Mouse (Mus musculus): Measurements from ENCODE around the gene Shank2.

Gene Shank2

DNA sequence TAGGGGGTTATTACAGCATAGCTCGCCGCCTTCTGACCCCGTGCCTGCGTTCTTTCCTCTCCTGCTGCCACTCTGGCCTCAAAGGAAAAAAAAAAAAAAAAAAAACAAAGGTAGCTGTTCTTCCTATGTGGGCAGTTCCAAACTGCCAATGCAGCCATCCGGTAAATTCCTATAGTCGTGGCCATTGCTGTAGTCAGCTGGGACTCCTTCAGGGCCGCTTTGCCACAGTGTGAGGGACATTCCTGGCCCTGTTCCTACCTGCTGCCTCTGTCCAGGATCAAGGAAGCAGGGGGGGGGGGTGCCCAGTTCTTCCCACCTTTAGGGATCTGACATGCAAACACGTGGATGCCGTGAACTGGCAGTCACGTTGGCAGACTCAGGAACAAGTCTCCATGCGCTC is 29.1 kb downstream of the Shank2 start:
- no peak for DNase-seq (ENCODE audit: low read depth, low spot score)

DNA sequence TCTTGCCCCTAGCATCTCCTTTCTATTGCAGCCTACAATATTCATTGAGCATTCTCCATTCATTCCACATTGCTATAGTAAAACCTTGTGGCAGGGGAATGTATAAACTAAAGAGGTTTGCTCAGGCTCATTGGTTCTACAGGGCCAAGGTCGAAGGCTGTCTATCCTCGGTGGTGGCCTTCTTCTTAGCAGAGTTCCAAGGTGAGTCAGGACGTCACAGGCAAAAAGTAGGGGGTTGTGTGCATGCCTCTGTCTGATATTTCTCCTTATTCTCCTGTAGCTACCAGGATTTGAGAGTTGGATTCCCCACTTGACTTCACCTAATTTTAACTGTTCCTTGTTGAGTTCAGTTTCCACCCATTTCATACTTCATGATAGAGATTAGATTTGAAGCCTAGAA is 29.9 kb downstream of the Shank2 start:
- no peak for DNase-seq (ENCODE audit: low read depth, low spot score)

DNA sequence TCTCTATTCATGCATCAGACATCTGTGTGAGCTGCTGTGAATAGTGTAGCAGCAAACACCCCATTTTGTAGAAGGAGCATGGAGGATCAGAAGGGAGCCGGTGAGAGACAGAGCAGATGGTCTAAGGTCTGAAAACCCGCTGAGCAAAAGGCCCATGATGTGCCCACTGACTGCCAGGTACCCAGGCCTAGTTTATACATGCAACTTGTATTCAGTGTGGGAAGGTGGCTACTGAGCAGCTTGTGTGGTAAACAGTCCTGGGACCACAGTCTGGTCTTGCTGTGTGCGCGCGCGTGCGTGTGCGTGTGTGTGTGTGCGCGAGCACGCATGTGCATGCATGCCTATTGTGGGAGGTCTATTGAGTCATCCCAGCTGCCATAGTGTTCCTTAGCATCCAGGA is 35.8 kb downstream of the Shank2 start:
- DNase-seq (ENCODE audit: low read depth, low spot score) = no peak

DNA sequence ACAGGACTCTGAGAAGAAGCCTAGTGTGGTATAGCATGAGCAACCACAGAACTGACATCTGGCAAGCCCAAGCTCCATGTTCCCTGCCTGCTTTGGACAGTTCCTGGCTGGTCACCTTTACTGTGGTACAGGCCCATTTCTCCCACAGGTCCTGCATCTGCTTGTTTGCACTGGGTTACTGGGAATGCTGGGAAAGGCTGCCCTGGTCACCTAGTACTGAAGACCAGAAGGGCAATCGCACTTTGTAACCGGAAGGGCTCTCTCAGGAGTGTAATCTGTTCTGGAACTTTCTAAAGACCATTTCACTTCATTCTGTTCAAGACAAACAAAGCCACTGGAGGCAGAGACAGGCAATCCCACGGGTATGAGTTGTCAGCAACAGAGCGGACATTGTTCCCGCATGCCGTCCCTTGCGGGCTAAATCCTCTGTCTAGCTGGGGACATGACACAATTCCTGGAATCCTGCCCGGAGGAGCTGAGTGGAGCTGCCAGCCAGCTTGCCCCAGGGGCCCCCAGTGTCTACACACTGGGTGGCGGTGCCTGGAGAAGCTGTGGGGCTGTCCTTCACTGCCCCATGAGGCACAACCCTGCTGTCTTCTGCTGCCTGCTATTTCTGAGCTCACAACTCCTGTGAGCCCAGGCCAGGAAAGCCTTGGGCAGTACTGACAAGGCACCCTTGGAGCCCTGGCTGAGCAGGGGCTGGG is 36.4 kb downstream of the Shank2 start:
- DNase-seq (ENCODE audit: low read depth, low spot score) = no peak

DNA sequence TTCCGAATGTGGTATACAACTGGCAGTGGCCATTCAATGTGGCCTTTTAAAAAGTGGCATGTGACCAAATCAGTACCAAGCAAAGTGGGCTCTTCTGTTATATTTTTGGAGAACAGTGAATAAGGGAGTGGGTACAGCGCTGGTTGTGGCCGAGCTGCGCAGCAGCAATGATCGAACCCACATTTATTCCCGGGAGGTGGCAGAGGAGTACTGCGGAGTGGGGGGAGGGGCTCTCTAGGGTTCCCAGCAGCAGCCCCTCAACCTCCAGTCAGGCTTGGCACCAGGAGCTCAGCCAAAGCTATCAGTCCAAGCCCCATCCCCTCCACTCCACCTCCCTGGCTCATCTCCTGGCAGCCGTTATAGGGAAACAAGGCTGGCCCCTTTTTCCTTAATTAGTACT is 37.0 kb downstream of the Shank2 start:
- no peak for DNase-seq (ENCODE audit: low read depth, low spot score)

DNA sequence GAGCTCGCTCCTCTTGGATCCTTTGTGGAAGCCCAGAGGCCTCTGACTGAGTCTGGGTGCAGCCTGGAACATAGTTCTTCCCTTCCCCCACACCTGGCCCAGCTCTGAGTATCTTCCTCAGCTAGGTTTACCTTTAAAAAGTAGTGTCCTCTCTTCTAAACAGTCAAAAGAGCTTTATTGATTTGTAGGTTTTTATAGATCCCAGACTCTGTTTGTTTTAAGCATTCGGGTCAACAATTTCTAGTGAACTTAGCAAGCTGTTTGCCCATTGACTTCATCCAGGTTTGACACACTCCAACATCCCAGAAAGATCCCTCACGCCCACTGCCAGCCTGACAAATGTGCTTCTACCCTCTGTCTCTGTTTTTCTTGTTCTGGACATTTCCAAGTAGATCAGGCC is 38.6 kb downstream of the Shank2 start:
- DNase-seq (ENCODE audit: low read depth, low spot score) = no peak

DNA sequence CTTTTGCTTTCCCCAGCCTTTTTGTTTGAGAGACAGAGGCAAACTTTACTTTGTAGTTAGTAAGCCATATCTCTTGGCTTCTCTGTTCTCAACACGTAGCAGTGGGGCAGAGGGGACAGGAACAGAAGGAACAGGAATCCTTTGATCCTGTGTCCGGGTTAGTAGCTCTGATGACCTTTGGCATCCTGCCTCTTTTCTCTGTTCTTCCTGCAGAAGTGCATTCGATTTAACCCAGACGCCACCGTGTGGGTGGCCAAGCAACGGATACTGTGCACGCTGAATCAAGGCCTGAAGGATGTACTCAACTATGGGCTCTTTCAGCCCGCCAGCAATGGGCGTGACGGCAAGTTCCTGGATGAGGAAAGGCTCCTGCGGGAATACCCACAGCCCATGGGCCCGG is 50.3 kb downstream of the Shank2 start:
- no peak for DNase-seq (ENCODE audit: low read depth, low spot score)

DNA sequence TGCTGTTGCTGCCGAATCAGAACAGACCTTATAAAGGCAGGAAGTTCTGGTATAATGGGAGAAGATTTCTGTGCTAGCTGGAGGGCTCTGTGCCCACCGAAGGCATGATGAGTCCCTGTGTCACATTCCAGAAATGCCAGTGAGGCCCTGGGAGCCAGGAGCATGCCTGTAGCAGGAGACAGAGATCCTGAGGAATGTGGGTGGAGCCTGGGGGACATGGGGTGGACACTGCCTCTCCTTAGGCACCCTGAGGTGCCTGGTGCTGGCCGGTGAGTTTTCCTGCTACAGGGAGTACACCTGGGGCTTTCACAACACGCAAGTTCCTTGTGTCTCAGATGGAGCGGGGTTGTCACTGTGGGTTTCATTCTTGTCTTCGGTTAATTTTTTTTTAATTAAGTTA is 53.5 kb downstream of the Shank2 start:
- no peak for DNase-seq (ENCODE audit: low read depth, low spot score)

DNA sequence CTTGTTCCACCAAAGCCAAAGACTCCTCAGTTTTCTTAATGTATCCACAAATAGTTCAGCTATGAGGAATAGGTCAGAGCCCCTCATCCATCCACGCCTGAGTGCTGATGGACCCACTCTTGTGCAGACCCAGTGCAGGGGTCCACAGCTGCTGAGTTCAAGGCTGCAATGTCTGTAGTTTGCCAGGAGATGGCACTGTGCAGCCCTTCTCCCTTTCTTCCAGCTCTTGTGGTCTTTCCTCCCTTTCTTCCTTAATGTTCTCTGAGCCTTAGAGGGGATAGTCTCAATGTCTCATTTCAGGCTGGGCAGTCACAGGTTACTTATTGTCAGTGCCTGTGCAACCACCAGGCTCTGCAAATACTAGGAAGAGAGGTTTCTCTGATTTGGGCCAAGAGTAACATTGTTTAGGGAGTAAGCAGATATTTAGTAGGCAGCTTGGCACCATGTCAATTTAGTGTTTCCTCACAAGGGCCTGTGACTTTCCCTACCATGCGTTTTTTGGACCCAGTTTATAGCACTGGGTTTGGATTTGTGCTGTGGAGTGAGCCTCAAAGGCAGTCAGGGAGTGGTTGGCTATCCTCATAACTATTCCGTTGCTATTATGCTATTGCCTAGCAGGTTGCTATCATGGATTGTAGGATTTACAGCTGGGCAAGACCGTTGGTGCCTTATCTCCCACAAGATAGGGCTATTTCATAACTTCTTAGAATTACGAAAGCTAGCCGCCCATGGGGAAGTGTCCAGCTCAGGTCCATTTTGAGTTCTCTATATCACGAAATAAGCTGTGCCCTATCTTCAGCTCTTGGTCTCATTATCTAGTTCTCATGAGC is 54.2 kb downstream of the Shank2 start:
- DNase-seq (ENCODE audit: low read depth, low spot score) = no peak

DNA sequence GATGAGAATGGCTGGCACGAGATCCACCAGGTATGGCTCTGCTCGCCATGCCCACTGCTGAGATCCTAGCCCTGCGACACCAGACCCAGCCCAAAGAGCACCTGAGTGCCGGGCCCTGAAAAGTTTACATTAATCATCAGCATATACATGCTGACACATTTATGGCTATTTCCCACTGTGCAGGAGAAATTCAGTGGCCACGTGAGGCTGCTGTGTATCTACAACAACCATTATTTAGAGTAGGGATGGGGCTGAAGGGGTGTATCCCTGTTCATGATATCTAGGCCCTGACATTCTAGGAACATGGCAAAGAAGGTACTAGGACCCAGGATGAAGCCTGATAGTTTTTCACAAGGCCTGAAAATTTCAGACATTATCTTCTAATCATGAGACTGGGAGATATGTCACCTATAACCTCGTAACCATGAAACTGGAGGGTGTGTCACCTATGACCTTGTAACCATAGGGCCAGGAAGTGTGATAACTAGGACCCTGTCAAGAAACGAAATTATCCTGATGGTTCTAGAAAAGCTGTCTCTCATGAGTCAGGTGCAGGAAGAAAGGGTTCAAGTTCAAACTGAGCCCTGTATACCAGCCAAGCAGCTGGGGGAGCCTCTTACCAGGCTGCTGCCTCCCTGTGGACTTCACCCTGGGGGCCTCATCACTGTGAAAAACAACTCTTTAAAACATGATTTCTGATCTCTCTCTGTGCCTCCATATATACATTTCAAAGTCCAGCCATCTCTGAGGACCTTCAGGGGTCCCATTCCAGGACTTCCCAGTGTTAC is 68.6 kb downstream of the Shank2 start:
- DNase-seq (ENCODE audit: low read depth, low spot score) = no peak

DNA sequence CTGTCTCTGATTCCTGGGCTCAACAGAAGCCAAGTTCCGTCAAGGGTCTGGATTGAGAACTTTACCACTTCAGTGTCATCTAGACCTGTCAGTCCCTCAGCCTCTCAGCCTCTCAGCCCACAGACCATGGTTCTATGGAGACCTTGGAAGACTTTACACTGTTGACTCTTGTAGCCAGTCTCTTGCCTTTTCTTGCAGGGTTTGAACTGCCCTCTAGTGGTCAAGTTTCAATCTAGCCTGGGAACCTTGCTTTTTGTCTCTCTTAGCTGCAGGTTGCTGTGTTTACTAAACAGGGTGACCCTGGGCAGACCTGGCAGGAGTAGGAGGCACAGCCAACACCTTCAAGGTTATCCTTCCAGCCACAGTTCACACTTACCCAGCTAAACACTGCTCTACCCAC is 70.5 kb downstream of the Shank2 start:
- no peak for DNase-seq (ENCODE audit: low read depth, low spot score)

DNA sequence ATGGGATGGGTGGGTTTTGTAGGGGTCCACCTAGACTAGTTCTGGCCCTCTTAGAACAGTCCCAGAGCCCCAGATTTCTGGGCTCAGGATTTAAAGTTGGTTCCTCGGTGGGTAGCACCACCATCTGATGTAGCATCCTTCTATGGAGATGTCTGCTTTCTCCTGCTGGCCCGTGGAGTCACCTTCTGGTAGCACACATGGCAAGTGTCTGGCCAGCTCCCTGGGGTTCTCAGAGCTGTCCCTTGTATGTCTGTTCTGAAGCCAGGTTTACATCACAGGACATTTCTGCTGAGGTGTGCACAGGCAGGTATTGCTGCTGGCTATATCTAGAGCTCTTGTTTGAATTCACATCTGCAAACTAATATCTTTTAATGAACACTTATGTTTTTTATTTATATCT is 71.1 kb downstream of the Shank2 start:
- DNase-seq (ENCODE audit: low read depth, low spot score) = no peak

DNA sequence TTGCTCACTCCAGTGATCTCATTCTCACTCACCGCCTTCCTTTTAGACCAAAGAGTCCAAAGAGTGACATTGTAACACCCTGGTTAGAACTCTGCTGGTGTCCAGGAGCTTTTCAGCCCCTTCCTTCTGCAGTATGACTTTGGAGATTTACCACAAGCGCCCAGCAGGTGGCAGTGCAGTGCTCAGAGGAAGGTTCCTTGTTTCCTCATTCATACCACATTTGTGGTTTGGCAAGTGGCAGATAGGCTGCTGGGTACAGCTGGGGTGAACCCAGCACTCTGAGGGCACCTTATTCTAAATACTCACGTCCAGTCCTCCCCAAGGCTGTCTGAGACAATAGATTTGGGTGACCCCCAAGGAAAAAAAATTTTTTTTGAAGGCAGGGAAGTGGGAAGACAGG is 73.0 kb downstream of the Shank2 start:
- no peak for DNase-seq (ENCODE audit: low read depth, low spot score)

DNA sequence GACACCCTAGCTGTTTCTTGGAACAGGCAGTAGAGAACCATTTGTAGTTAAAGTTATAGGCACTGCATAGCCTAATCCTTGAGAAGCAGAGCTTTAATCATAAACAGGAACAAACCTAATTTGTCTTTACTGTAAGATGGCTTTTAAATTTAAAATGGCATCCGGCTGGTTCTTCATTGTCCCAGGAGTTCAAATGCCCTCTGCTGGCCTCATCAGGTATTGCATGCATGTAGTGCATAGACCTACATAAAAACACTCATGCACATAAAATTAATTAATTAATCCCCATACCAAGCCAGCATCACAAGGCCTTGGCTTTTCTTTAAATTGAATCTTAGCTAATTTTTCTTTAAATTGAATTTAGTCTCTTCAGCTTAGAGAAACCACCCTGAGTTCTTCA is 76.9 kb downstream of the Shank2 start:
- peak; percentile 31 for DNase-seq (ENCODE audit: low read depth, low spot score)

DNA sequence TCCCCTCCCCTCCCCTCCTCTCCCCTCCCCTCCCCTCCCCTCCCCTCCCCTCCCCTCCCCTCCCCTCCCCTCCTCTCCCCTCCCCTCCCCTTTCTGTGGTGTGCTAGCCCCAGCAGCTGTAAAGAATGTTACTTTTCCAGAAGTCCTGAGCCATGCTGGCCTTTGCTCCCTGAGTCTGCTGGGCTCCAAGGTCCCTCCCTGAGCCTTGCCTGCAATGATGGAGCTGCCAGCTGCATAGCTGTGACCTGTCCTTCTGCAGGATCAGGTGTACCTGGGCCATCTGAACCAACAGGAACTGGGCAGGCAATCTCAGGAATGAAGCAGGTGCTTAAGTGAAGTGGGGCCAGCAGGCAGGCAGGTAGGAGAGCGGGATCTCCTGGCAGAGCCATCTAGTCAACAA is 78.1 kb downstream of the Shank2 start:
- no peak for DNase-seq (ENCODE audit: low read depth, low spot score)

DNA sequence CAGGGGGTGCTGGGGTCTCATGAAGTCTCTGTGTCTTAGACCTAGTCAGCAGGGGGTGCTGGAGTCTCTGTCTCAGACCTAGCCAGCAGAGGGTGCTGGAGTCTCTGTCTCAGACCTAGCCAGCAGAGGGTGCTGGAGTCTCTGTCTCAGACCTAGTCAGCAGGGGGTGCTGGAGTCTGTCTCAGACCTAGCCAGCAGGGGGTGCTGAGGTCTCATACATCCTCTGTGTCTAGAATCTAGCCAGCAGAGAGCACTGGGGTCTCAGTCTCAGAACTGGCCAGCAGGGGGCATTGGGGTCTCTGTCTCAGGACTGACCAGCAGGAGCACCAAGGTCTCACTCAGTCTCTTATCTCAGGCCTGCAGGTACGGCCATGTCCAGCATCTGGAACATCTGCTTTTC is 79.7 kb downstream of the Shank2 start:
- DNase-seq (ENCODE audit: low read depth, low spot score) = no peak

DNA sequence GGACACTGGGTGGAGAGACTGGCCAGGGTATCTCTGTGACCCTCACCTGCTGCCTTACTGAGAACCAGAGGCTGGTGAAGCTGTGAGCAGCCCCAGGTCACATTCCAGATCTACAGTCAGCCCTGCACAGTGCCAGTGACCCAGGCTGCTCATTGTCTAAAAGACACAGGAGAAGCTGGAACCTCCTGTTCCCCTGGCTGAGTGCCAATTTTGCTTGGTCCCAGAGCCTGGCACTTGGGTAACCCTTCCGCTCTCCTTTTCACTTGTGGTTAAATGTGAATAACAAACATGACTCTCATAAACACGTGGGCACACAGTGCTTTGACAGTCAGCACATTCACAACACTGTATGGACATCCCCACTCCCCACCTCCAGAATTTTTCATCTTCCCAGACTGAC is 80.2 kb downstream of the Shank2 start:
- DNase-seq (ENCODE audit: low read depth, low spot score) = no peak

DNA sequence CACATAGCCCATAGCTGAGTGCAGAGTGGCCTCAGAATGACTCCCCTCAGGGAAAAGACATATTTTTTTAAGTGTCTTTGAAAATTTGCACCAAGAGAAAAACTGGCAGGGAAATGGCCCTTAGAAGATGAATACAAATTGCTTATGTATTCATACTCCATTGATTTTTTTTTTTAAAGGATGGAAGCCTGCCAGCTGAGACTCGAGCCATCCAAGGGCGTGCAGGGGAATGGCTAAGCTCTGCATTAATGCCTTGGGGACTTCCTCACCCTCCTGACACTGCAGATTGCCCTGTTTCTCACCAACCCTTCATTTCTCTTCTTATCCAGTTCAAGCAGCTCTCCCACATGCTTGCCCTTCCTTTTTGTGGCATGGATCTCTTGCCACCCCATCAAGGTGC is 85.5 kb downstream of the Shank2 start:
- DNase-seq (ENCODE audit: low read depth, low spot score) = no peak

DNA sequence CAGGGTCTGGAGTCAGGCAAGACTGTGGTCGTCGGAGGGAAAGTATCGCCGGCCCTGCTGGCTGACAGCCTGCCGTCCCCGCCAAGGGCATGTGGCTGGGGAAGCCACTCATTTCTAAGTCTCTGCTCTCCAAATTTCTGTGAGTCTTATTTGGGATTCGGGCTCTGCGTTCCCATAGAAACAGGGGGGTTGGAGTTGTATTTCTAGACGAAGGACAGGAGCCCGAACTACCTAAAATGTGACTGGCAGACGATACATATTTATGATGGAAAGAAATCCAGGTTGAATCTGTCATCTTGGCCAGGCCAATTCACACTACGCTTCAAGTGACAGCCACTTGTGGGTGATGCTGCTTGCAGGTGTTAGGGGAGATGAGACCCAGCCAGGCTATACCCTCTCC is 92.4 kb downstream of the Shank2 start:
- no peak for DNase-seq (ENCODE audit: low read depth, low spot score)

DNA sequence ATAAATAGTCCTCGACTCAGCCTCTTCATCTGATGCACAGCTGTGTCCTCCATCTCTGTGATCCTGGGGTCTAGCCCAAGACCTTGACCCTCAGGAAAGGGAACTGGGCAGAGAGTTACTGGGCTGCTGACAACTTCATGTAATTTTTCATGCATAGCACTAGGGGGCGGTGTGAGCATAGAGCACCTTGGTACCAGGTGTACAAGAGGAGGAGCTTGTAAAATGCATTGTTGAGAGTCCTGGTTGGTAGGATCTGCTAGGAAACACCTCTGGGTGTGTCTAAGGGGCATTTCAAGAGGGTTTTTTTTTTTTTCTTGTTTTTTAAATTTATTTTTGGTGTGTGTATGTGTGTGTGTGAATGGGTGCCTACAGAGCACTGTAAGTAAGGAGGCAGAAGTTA is 95.6 kb downstream of the Shank2 start:
- no peak for DNase-seq (ENCODE audit: low read depth, low spot score)

DNA sequence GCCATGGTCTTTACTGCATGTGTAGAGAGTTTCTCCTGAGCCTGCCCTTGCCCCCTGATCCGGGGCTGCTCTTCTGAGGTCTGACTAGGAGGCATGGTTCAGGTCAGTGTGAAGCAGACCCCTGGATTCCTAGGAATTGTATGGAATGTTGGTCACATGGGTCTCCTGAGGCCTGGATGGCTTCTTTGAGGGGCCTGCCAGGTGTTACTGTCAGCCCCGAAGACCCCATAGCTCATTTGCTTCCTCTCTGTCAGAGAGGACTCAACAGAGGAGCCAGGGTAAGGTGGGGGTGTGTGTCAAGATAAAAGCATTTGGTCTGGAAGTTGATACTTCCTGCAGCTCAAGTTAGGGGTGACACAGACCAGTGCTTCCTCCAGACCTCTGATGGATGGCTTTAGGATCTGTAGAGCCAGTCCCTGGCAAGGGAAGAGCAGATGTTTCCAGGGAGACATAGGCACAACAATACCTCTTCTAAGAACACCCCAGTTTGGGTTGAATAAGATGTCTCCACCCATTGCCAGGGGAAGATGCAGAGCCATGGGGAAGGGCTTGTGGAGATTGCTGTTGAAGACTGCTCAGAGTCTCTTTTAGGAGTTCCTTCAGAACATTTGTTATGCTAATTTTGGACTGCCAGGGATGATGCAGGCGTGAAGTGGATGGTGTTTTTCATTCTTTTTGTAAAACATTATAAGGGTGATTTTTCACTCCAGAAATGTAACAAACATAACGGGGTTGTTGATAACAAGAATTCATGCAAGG is 100.7 kb downstream of the Shank2 start:
- DNase-seq (ENCODE audit: low read depth, low spot score) = no peak

DNA sequence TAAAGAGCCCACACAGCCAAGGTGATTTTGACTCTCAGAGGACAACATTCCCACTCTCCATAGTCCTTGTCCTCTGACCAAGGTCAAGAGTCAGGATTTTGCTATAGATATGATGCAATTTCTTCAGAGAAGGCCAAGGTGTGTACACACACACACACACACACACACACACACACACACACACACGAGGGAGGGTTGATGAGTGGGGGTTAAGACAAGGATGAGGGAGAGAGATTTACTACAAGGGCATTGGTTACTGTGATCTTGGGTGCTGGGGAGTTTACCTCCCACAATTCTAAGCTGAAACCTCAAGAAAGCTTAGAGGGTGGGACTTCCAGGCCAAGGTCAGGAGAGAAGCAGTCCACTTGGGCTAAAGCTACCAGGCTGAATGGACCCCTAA is 104.2 kb downstream of the Shank2 start:
- DNase-seq (ENCODE audit: low read depth, low spot score) = no peak
